Mouse (Mus musculus) lung, postnatal 0 days (tissue): ENCODE measurements around the gene Shroom3. TPM values are rescaled to one million over a fixed set of nuclear protein-coding genes. Genes with fewer than 3 reads are reported as not detected.

Experiments
- ATAC-seq: fragments of 200-750 bp; cut with Nextera tagmentation; 2 replicates; pipeline ENCODE4 v1.8.0; 2017; ENCODE audit warnings: moderate library complexity
- DNase-seq: peaks from one replicate; pipeline ENCODE4 v3.0.0-alpha.2; 2016; ENCODE audit warnings: low spot score
- H3K27ac ChIP-seq: fragments of 300-500 bp; sonication (generic); 2 replicates; pipeline ENCODE4 v1.5.1; 2014; ENCODE audit warnings: antibody characterized with exemption, mild to moderate bottlenecking, low read length, mixed read lengths
- H3K27me3 ChIP-seq: fragments of 300-500 bp; sonication (generic); replicated peaks from 2 replicates; pipeline ENCODE4 v1.6.1; 2014; ENCODE audit warnings: low read length, mixed read lengths; ENCODE audit not compliant: insufficient read depth
- H3K36me3 ChIP-seq: fragments of 300-500 bp; sonication (generic); 2 replicates; pipeline ENCODE4 v1.6.1; 2014; ENCODE audit warnings: low read length, mixed read lengths; ENCODE audit not compliant: insufficient read depth
- H3K4me1 ChIP-seq: fragments of 300-500 bp; sonication (generic); 2 replicates; pipeline ENCODE4 v1.6.1; 2014; ENCODE audit warnings: antibody characterized with exemption, low read depth, low read length, mixed read lengths; ENCODE audit not compliant: insufficient read depth
- H3K4me2 ChIP-seq: fragments of 300-500 bp; sonication (generic); replicated peaks from 2 replicates; pipeline ENCODE4 v1.6.1; 2014; ENCODE audit warnings: low read depth, mild to moderate bottlenecking, low read length, moderate library complexity, mixed read lengths
- H3K4me3 ChIP-seq: fragments of 300-500 bp; sonication (generic); 2 replicates; pipeline ENCODE4 v1.5.1; 2014; ENCODE audit warnings: low read depth, low read length
- H3K9ac ChIP-seq: fragments of 300-500 bp; sonication (generic); replicated peaks from 2 replicates; pipeline ENCODE4 v1.6.1; 2014; ENCODE audit warnings: low read depth, mild to moderate bottlenecking
- H3K9me3 ChIP-seq: fragments of 300-500 bp; sonication (generic); 2 replicates; pipeline ENCODE4 v1.6.1; 2016; ENCODE audit warnings: low read length, mixed read lengths
- CTCF ChIP-seq: IDR thresholded peaks from 2 replicates; pipeline ENCODE4 v1.5.1; 2016; ENCODE audit warnings: antibody characterized with exemption, mild to moderate bottlenecking
- EP300 ChIP-seq: IDR thresholded peaks from 2 replicates; pipeline ENCODE4 v1.6.1; 2016; ENCODE audit warnings: antibody characterized with exemption, mild to moderate bottlenecking, control low read depth
- WGBS: fragments of 180-500 bp; shearing (Covaris S2); extraction: QIAGEN DNeasy Blood & Tissue Kit; methylation state at CpG from one replicate; pipeline ENCODE4 v1.1.7; 2014; 5-methylcytosine and 5-hydroxymethylcytosine counted together
- polyA plus RNA-seq: library from polyadenylated mRNA; unstranded; fragments of >200 nt; fragmentation: Nextera tagmentation; extraction: Ambion mirVana; gene quantifications from 2 replicates; pipeline ENCODE4 v1.2.1, GENCODE M21; 2015

Gene Shroom3
- polyA plus RNA-seq, 1 experiment from 2014 or later, result 8.8 TPM

- DNase-seq, result no peak
- WGBS, result 50% methylated on average over 3 of the region's 3 CpGs
- peaks cover 4% of the 10 kb centered on the region; the same call in 1 of the 2 replicates for H3K4me1 ChIP-seq
Observed at GRCm38 (mm10) chr5:92814621-92815020, 131.4 kb downstream of the Shroom3 start.

DNA sequence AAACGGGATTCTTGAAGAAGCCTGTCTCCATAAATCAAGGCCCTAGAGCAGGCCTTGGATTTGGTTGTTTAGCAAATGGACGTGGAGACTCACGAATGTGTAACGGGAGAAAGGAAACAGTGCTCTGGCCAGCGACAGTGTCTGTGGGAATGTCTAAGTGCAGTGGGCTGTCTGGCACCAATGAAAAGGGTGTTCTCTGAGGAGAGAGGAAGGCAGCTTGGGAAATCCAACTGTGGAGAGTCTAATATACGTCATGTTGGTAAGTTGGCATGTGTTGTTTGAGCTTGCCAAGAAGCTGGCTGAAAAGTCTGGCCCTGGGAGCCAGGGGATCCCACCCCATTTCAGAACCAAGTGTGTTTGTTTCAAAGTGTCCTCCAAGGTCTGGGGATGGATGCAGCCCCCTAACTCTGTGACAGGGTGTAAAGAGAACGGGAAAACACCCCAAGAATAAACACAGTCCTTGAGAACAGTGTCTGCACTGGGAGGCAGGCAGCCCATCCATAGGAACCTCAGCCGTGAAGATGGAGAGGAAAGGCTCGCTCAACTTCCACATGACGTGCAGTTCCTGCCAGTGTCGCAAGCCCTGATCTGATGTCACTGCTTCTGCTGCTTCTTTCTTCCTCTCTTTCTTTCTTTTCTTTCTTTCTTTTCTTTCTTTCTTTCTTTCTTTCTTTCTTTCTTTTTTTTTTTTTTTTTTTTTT, 134.0 kb downstream of the Shroom3 start:
- DNase-seq (peak; percentile 80), ATAC-seq (peak; percentile 83)
- H3K9me3 ChIP-seq, result no peaks in the 10 kb centered on the region
- no peaks in the 10 kb centered on the region for H3K36me3 ChIP-seq
- peak overlapping the region; percentile 35; the same call in 1 of the 2 replicates for H3K27ac ChIP-seq
- no peaks in the 10 kb centered on the region for H3K27me3 ChIP-seq
- TF ChIP-seq CTCF, result no peak
- peak; percentile 68 for TF ChIP-seq EP300
- no peak overlapping the region for H3K9ac ChIP-seq
- H3K4me1 ChIP-seq, result 0 out of 2 replicates have a peak, but pooled peaks cover 2% of the 10 kb centered on the region
- no peak overlapping the region for H3K4me2 ChIP-seq
- 46% methylated on average over 11 of the region's 11 CpGs for WGBS
- no peak overlapping the region for H3K4me3 ChIP-seq

More at GRCm38 (mm10) chr5:92814621-92815020, 131.4 kb downstream of the Shroom3 start:
- ATAC-seq, result no peak
- H3K4me3 ChIP-seq, result no peak overlapping the region
- H3K27me3 ChIP-seq, result no peaks in the 10 kb centered on the region
- no peaks in the 10 kb centered on the region for H3K36me3 ChIP-seq
- no peak overlapping the region for H3K27ac ChIP-seq
- H3K9me3 ChIP-seq, result no peaks in the 10 kb centered on the region
- no peak overlapping the region for H3K4me2 ChIP-seq
- TF ChIP-seq EP300, result no peak
- no peak for TF ChIP-seq CTCF
- H3K9ac ChIP-seq, result no peak overlapping the region

- ATAC-seq (no peak), DNase-seq (no peak)
- 55% methylated on average over 3 of the region's 3 CpGs for WGBS
Observed at GRCm38 (mm10) chr5:92821370-92821769, 138.1 kb downstream of the Shroom3 start.

DNA sequence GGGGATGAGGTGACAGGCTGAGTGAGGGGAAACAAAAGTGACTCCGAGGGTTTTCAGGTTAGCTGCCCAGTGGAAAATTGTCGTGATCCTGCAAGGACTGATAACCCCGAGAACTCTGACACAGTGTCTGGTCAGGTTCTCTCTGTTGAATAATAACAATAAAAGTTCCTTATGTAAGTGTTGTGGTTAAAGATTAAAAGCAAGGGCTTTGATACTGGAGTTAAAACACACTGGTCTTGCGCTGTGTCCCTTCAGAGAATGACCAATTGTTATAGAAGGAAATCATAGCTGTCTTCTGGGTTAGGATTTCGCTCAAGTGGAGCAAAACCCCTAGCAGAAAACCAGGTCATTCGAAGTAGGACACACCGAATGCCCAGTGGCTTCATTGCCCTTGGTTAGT, 140.3 kb downstream of the Shroom3 start:
- DNase-seq (no peak), ATAC-seq (no peak)
- Histone ChIP-seq H3K4me1 (peaks cover 2% of the 10 kb centered on the region; the same call in 1 of the 2 replicates), H3K9me3 (no peaks in the 10 kb centered on the region), H3K9ac (no peak overlapping the region), H3K36me3 (no peaks in the 10 kb centered on the region), H3K4me2 (no peak overlapping the region), H3K4me3 (no peak overlapping the region), H3K27ac (no peak overlapping the region), H3K27me3 (no peaks in the 10 kb centered on the region)
- 59% methylated on average over 7 of the region's 7 CpGs for WGBS
- TF ChIP-seq EP300 (no peak), CTCF (no peak)

More at GRCm38 (mm10) chr5:92821370-92821769, 138.1 kb downstream of the Shroom3 start:
- H3K36me3 ChIP-seq, result no peaks in the 10 kb centered on the region
- H3K9me3 ChIP-seq, result no peaks in the 10 kb centered on the region
- H3K4me3 ChIP-seq, result no peak overlapping the region
- TF ChIP-seq CTCF (no peak), EP300 (no peak)
- H3K4me2 ChIP-seq, result no peak overlapping the region
- no peak overlapping the region for H3K27ac ChIP-seq
- no peaks in the 10 kb centered on the region for H3K27me3 ChIP-seq
- no peak overlapping the region for H3K9ac ChIP-seq
- H3K4me1 ChIP-seq, result 0 out of 2 replicates have a peak, but pooled peaks cover 2% of the 10 kb centered on the region

- WGBS, result 51% methylated on average over 10 of the region's 10 CpGs
- TF ChIP-seq CTCF (no peak), EP300 (peak; percentile 92)
- H3K36me3 ChIP-seq, result no peaks in the 10 kb centered on the region
- H3K4me2 ChIP-seq, result no peak overlapping the region
- H3K9me3 ChIP-seq, result no peaks in the 10 kb centered on the region
- H3K4me3 ChIP-seq, result no peak overlapping the region
- H3K9ac ChIP-seq, result no peak overlapping the region
- H3K27me3 ChIP-seq, result no peaks in the 10 kb centered on the region
- peaks cover 2% of the 10 kb centered on the region; the same call in 1 of the 2 replicates for H3K4me1 ChIP-seq
- DNase-seq (peak; percentile 81), ATAC-seq (peak; percentile 90)
- H3K27ac ChIP-seq, result peak overlapping the region; percentile 73
Observed at GRCm38 (mm10) chr5:92824304-92825009, 141.2 kb downstream of the Shroom3 start.

DNA sequence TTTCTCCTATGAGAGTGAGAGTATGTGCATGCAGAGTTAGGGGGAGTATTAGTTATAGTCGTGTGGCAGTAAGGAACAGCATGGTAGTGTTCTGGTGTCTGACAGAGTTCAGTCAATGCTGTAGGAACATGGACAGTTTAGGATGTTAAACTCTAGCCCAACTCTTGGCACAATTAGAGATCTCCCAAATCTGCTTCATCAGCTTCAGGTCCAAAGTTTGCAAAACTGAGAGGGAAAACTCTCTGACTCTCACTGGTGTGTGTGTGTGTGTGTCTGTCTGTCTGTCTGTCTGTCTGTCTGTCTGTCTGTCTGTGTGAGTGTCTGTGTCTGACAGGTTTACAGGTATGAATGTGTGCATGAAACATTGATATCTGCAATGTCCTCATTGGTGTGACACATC, 147.2 kb downstream of the Shroom3 start:
- Histone ChIP-seq H3K9me3 (no peaks in the 10 kb centered on the region), H3K4me1 (no peaks in the 10 kb centered on the region; the same call in 1 of the 2 replicates), H3K9ac (no peak overlapping the region), H3K27me3 (no peaks in the 10 kb centered on the region), H3K4me2 (no peak overlapping the region), H3K36me3 (no peaks in the 10 kb centered on the region), H3K4me3 (no peak overlapping the region), H3K27ac (no peak overlapping the region)
- ATAC-seq (no peak), DNase-seq (no peak)
- WGBS, result 67% methylated on average over 1 of the region's 1 CpGs
- no peak for TF ChIP-seq CTCF
- no peak for TF ChIP-seq EP300
